Mouse (Mus musculus) A20 (cell line): ENCODE results near the gene Rab1a.
A peak's percentile ranks its signal among the peaks of the same experiment; 100 is the strongest.
"Not testable (repeated sequence)": the region's sequence is repeated elsewhere in the genome, so short reads cannot be mapped to it uniquely, and the experiment has no call there.

Experiments
- DNase-seq: peaks from one replicate; pipeline ENCODE4 v3.0.0-alpha.2; 2011; ENCODE audit warnings: low read depth, low spot score

The Rab1a gene

GRCm38 (mm10) chr11:20217227-20217626 lies 16.0 kb downstream of the Rab1a start:
- no peak for DNase-seq

GRCm38 (mm10) chr11:20221671-20222070 lies 20.4 kb downstream of the Rab1a start:
- DNase-seq: not testable (repeated sequence)

GRCm38 (mm10) chr11:20224196-20224595 lies 23.0 kb downstream of the Rab1a start:
- DNase-seq: no peak

GRCm38 (mm10) chr11:20225938-20226337 lies 24.7 kb downstream of the Rab1a start:
- DNase-seq: no peak

- no peak for DNase-seq
Observed at GRCm38 (mm10) chr11:20228666-20229065, 27.4 kb downstream of the Rab1a start.

GRCm38 (mm10) chr11:20229311-20229710 lies 28.1 kb downstream of the Rab1a start:
- DNase-seq: no peak

GRCm38 (mm10) chr11:20230286-20230685 lies 29.1 kb downstream of the Rab1a start:
- DNase-seq: no peak

GRCm38 (mm10) chr11:20231128-20231878 lies 30.1 kb downstream of the Rab1a start:
- DNase-seq: peak; percentile 50

GRCm38 (mm10) chr11:20232016-20232755 lies 31.0 kb downstream of the Rab1a start:
- DNase-seq: no peak

- DNase-seq: no peak
Observed at GRCm38 (mm10) chr11:20234233-20234632, 33.0 kb downstream of the Rab1a start.

GRCm38 (mm10) chr11:20237018-20237417 lies 35.8 kb downstream of the Rab1a start:
- DNase-seq: no peak

- no peak for DNase-seq
Observed at GRCm38 (mm10) chr11:20237976-20238375, 36.7 kb downstream of the Rab1a start.

- DNase-seq: no peak
Observed at GRCm38 (mm10) chr11:20239279-20239861, 38.1 kb downstream of the Rab1a start.

GRCm38 (mm10) chr11:20240331-20240730 lies 39.1 kb downstream of the Rab1a start:
- no peak for DNase-seq

- no peak for DNase-seq
Observed at GRCm38 (mm10) chr11:20241311-20241710, 40.1 kb downstream of the Rab1a start.

GRCm38 (mm10) chr11:20242366-20243056 lies 41.3 kb downstream of the Rab1a start:
- no peak for DNase-seq

- DNase-seq: no peak
Observed at GRCm38 (mm10) chr11:20243214-20243913, 42.1 kb downstream of the Rab1a start.

- DNase-seq: no peak
Observed at GRCm38 (mm10) chr11:20244336-20245290, 43.4 kb downstream of the Rab1a start.

- no peak for DNase-seq
Observed at GRCm38 (mm10) chr11:20245316-20245715, 44.1 kb downstream of the Rab1a start.

- no peak for DNase-seq
Observed at GRCm38 (mm10) chr11:20246616-20247015, 45.4 kb downstream of the Rab1a start.
